Mouse (Mus musculus) bone marrow, adult 2 months (tissue): Measurements from ENCODE around the gene Sbk2.

Experiments used
- CTCF ChIP-seq: fragments of 200-500 bp; IDR thresholded peaks from 2 replicates; pipeline ENCODE4 v1.5.1; 2011; ENCODE audit warnings: low read length, control low read depth; ENCODE audit not compliant: control insufficient read depth, insufficient read depth
- POLR2A ChIP-seq: fragments of 200-500 bp; IDR thresholded peaks from 2 replicates; pipeline ENCODE4 v1.6.1; 2011; ENCODE audit warnings: low read depth, mild to moderate bottlenecking, control low read depth, low read length, borderline replicate concordance; ENCODE audit not compliant: control insufficient read depth

DNA sequence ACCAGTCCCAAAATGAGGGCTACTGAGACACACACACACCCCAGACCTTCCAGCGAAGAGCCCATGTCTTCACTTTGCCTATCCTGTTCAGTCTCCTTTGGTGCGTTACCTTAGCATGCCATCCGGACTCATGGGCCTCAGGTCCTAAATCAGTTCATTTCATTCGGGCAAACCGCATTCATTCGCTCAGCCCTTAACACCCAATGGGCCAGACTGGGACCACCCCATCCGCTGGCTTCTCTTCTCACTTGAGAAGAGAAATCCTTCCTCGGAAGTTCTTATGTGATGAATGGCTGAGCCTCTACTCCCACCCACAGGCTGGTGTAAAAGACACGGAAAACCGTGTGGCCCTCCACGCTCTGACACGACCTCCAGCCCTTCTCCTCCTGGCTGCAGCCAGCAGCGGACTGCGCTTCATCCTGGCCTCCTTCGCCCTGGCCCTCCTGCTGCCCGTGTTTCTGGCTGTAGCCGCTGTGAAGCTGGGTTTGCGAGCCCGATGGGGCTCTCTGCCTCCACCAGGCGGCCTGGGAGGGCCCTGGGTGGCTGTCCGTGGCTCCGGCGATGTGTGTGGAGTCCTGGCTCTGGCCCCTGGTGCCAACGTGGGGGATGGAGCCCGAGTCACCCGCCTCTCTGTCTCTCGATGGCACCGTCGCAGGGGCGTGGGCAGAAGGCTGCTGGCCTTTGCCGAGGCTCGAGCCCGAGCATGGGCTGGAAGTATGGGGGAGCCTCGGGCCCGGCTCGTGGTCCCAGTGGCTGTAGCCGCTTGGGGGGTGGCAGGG lies 40.4 kb downstream of the Sbk2 start:
- no peak for TF ChIP-seq CTCF
- TF ChIP-seq POLR2A: no peak
